Mouse (Mus musculus) limb, embryonic 11.5 days (tissue): ENCODE results near the gene Gins2. TPM values are rescaled to one million over a fixed set of nuclear protein-coding genes. Genes with fewer than 3 reads are reported as not detected.

ENCODE experiments used
- ATAC-seq: fragments of 200-750 bp; cut with Nextera tagmentation; 2 replicates; pipeline ENCODE4 v1.8.0; 2017; ENCODE audit warnings: low read depth; ENCODE audit not compliant: insufficient number of reproducible peaks, low FRiP score, low TSS enrichment
- DNase-seq: peaks from one replicate; pipeline ENCODE4 v3.0.0-alpha.2; 2015; ENCODE audit warnings: low spot score
- H3K27ac ChIP-seq: fragments of 300-500 bp; sonication (generic); replicated peaks from 2 replicates; pipeline ENCODE4 v1.5.1; 2014; ENCODE audit warnings: low read depth, mild to moderate bottlenecking, low read length
- H3K27me3 ChIP-seq: fragments of 300-500 bp; sonication (generic); 2 replicates; pipeline ENCODE4 v1.6.1; 2014; ENCODE audit warnings: mild to moderate bottlenecking, low read length, mixed read lengths; ENCODE audit not compliant: control insufficient read depth, insufficient read depth
- H3K36me3 ChIP-seq: fragments of 300-500 bp; sonication (generic); 2 replicates; pipeline ENCODE4 v1.6.1; 2014; ENCODE audit warnings: mild to moderate bottlenecking, low read length, moderate library complexity, mixed read lengths; ENCODE audit not compliant: control insufficient read depth, insufficient read depth
- H3K4me1 ChIP-seq: fragments of 300-500 bp; sonication (generic); 2 replicates; pipeline ENCODE4 v1.6.1; 2014; ENCODE audit warnings: low read length, mixed read lengths; ENCODE audit not compliant: control insufficient read depth, insufficient read depth
- H3K4me2 ChIP-seq: fragments of 300-500 bp; sonication (generic); 2 replicates; pipeline ENCODE4 v1.6.1; 2014; ENCODE audit warnings: low read depth, mild to moderate bottlenecking, moderate library complexity; ENCODE audit not compliant: severe bottlenecking
- H3K4me3 ChIP-seq: fragments of 300-500 bp; sonication (generic); 2 replicates; pipeline ENCODE4 v1.5.1; 2014; ENCODE audit warnings: low read depth, low read length
- H3K9ac ChIP-seq: fragments of 300-500 bp; sonication (generic); 2 replicates; pipeline ENCODE4 v1.6.1; 2014; ENCODE audit warnings: mild to moderate bottlenecking, low read length
- H3K9me3 ChIP-seq: fragments of 300-500 bp; sonication (generic); 2 replicates; pipeline ENCODE4 v1.6.1; 2016; ENCODE audit warnings: low read length; ENCODE audit not compliant: control insufficient read depth
- WGBS: fragments of 180-500 bp; shearing (Covaris S2); extraction: QIAGEN DNeasy Blood & Tissue Kit; methylation state at CpG from one replicate; pipeline ENCODE4 v1.1.7; 2014; 5-methylcytosine and 5-hydroxymethylcytosine counted together
- polyA plus RNA-seq: library from polyadenylated mRNA; unstranded; fragments of >200 nt; fragmentation: Nextera tagmentation; extraction: Ambion mirVana; gene quantifications from 2 replicates; pipeline ENCODE4 v1.2.1, GENCODE M21; 2014

Gins2 gene
- polyA plus RNA-seq, 1 experiment from 2014 or later, result 132 TPM

DNA sequence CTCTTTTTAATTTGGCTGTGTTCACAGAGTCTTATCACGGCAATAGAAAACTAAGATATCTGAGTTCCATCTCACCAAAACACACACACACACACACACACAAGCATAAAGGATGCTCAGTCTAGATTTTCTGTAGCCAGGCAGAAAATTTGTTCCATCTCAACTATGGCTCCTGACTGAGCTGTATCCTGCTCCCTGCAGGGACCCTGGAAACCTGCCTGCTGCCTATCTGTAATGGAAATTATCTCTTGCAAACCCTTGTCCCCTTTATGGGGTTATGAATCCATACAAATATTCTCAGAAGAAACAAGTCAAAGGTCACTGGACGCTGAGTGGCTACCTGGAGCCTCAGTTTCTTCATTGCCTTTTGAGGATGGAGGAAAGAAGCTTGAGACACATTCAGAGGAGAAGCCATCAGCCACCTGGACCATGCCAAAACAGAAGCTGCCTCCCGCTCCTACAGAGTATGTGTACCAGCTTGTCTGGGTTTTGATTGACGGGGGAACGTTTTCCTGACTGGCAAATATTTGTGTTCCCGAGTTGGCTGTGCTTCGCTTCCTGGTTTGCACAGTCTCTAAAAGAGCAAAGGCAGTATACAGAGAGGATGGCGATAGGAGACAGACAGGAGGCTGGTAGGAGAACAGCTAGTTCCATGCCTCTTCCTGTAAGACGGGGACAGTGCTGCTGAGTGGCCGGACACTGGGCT is 2.6 kb upstream of the Gins2 start:
- ATAC-seq (no peak), DNase-seq (no peak)
- Histone ChIP-seq H3K36me3 (no peaks in the 10 kb centered on the region), H3K27me3 (no peaks in the 10 kb centered on the region), H3K27ac (no peak overlapping the region), H3K9me3 (no peaks in the 10 kb centered on the region), H3K4me2 (no peak overlapping the region), H3K4me3 (no peak overlapping the region), H3K4me1 (peaks cover 4% of the 10 kb centered on the region; the same call in 1 of the 2 replicates), H3K9ac (no peak overlapping the region)
- 82% methylated on average over 10 of the region's 10 CpGs for WGBS

DNA sequence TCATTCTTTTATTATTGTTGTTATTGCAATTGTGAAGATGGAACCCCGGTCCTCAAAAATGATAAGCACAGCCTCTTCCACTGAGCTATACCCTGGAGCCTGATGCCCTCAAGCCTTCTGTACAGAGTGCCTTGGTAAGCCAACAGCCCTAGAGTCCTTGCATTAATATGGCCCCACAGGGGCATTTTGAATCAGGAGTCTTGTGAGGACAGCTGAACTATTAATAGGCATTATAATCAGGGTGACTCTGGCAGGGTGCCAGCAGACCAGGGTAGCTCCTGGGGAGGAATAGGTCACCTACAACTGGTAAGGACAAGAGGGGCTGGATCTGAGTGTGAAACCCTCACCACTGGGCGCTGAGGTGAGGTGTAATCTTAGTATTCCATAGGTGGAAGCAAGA is 817 bp upstream of the Gins2 start:
- WGBS, result 64% methylated on average over 2 of the region's 2 CpGs
- H3K36me3 ChIP-seq, result no peaks in the 10 kb centered on the region
- no peak for ATAC-seq
- no peak for DNase-seq
- peak overlapping the region; percentile 38 for H3K4me3 ChIP-seq
- H3K4me1 ChIP-seq, result peaks cover 4% of the 10 kb centered on the region; the same call in 1 of the 2 replicates
- H3K27ac ChIP-seq, result no peak overlapping the region
- peak overlapping the region; percentile 49 for H3K4me2 ChIP-seq
- no peaks in the 10 kb centered on the region for H3K9me3 ChIP-seq
- H3K9ac ChIP-seq, result no peak overlapping the region; the same call in 1 of the 2 replicates
- H3K27me3 ChIP-seq, result no peaks in the 10 kb centered on the region

DNA sequence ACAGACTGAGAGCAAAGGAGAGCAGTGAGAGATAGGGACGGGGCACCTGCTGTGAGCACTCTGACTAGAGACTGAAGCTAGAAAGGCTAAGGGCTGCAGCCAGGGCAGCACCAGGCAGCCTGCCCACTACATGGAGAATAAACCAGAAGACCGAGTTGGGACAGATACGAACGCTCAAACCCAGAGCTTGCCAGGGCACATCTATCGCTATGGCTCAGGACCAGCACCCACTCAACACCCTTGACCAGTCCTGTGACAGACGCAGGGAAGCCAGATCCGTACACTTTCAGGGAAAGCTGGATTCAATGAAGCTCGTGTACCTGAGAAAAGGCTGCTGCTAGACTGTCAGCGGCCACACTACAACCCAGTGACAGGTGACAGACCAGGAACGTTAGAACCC is 3.6 kb downstream of the Gins2 start:
- Histone ChIP-seq H3K9ac (no peak overlapping the region), H3K36me3 (peaks cover 7% of the 10 kb centered on the region), H3K27ac (no peak overlapping the region), H3K9me3 (no peaks in the 10 kb centered on the region), H3K4me3 (no peak overlapping the region), H3K4me1 (peaks cover 4% of the 10 kb centered on the region; the same call in 1 of the 2 replicates), H3K4me2 (no peak overlapping the region), H3K27me3 (no peaks in the 10 kb centered on the region)
- 90% methylated on average over 10 of the region's 10 CpGs for WGBS
- DNase-seq (no peak), ATAC-seq (no peak)

DNA sequence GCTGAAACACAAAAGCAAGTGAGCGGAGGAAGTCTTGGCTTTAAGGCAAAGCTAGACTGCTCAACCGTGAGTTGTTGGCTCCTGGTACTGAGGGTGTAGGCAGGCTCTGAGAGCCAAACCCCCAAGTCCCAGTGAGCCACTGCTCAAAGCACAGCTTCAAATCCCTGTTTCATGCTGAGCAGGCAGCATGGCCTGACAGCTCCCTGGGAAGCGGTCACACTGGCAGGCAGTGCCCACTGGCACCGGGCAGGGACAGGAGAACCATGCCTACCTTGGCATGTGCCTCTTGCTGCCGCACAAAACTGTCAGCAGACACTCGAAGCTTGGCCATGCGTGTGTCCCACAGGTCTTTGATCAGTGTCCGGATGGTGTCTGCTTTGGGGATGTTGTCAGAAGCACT is 7.3 kb downstream of the Gins2 start:
- Histone ChIP-seq H3K36me3 (peaks cover 34% of the 10 kb centered on the region), H3K27ac (no peak overlapping the region), H3K4me2 (no peak overlapping the region), H3K4me1 (no peaks in the 10 kb centered on the region), H3K9ac (no peak overlapping the region), H3K27me3 (no peaks in the 10 kb centered on the region), H3K4me3 (no peak overlapping the region), H3K9me3 (no peaks in the 10 kb centered on the region)
- no peak for ATAC-seq
- no peak for DNase-seq
- 92% methylated on average over 8 of the region's 8 CpGs for WGBS

DNA sequence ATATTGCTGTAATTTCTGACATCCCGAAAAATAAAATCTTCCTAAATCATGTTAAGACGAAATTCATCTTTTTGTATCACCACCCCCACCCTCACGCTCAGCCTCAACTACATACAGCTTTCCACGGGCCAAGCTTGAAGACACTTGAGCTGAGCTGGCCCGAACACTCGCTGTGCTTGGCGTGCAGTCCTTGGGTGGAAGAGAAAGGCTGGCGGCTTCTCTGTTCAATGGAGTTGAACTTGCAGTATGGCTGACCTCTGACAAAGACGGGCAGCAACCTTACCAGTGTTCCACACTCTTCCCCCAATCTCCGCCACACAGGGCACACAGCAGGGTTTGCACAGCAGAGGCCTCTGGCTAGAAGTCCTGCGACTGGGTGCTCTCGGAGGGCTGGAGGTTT is 7.8 kb downstream of the Gins2 start:
- H3K27ac ChIP-seq, result no peak overlapping the region
- no peaks in the 10 kb centered on the region for H3K27me3 ChIP-seq
- no peak overlapping the region for H3K4me3 ChIP-seq
- no peak overlapping the region for H3K9ac ChIP-seq
- H3K9me3 ChIP-seq, result no peaks in the 10 kb centered on the region
- H3K36me3 ChIP-seq, result peaks cover 34% of the 10 kb centered on the region
- H3K4me2 ChIP-seq, result no peak overlapping the region
- WGBS, result 93% methylated on average over 12 of the region's 12 CpGs
- DNase-seq (no peak), ATAC-seq (no peak)
- H3K4me1 ChIP-seq, result no peaks in the 10 kb centered on the region

DNA sequence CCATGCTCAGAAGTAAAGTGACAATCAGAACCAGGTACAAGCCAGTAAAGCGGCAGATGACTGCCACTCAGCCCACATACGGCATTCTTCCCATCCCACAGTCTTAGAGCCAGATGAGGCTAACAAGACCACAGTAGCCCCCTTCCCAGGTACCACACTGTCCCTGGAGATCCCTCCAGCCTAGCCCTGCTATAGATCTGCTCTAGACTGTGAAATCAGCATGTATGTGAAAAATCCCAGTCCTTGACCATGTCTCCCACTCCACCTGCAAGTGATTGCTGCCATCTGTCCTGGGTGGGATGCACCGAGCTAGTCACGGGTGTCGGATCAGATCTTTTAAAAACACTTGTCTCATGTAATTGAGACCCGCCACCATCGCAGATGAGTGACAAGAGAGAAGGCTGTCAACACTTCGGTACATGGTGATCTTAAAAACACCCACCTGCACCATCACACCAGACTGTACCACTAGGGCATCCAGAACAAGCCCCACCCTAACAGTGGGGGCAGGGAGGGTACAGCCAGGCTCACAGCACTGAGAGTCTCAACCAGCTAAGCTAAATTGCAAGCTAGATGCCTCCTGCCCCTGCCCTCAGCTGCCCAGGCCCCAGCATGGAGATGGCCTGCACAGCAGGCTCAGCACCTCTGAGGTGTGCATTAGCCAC is 8.6 kb downstream of the Gins2 start:
- no peak overlapping the region for H3K4me3 ChIP-seq
- 91% methylated on average over 8 of the region's 8 CpGs for WGBS
- peaks cover 34% of the 10 kb centered on the region for H3K36me3 ChIP-seq
- H3K4me2 ChIP-seq, result no peak overlapping the region
- no peak for ATAC-seq
- H3K27ac ChIP-seq, result no peak overlapping the region
- no peaks in the 10 kb centered on the region for H3K27me3 ChIP-seq
- no peaks in the 10 kb centered on the region for H3K9me3 ChIP-seq
- DNase-seq, result no peak
- H3K4me1 ChIP-seq, result peaks cover 7% of the 10 kb centered on the region; the same call in 1 of the 2 replicates
- no peak overlapping the region for H3K9ac ChIP-seq

DNA sequence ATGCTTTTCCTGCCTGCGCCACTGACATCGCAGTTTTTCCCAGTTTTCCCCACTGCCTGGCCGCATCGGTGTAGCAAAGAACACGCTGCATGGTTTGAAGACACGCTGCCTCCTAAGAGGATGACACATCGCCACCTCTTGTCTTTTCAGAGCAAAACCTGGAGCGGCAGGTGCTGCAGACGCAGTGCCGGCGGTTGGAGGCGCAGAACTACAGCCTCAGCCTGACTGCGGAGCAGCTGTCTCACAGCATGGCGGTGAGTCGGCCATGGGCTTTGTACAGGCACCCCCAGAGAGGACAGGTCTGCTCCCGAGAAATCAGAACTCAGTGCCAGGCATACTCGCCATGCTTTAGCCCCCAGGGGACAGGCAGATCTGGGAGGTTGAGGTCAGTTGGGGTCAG is 11.3 kb downstream of the Gins2 start:
- no peak overlapping the region for H3K4me2 ChIP-seq
- no peak overlapping the region for H3K27ac ChIP-seq
- H3K36me3 ChIP-seq, result peaks cover 47% of the 10 kb centered on the region
- ATAC-seq (no peak), DNase-seq (no peak)
- no peaks in the 10 kb centered on the region for H3K27me3 ChIP-seq
- no peaks in the 10 kb centered on the region for H3K9me3 ChIP-seq
- WGBS, result 95% methylated on average over 17 of the region's 17 CpGs
- no peak overlapping the region for H3K9ac ChIP-seq
- H3K4me1 ChIP-seq, result peaks cover 7% of the 10 kb centered on the region; the same call in 1 of the 2 replicates
- no peak overlapping the region for H3K4me3 ChIP-seq

DNA sequence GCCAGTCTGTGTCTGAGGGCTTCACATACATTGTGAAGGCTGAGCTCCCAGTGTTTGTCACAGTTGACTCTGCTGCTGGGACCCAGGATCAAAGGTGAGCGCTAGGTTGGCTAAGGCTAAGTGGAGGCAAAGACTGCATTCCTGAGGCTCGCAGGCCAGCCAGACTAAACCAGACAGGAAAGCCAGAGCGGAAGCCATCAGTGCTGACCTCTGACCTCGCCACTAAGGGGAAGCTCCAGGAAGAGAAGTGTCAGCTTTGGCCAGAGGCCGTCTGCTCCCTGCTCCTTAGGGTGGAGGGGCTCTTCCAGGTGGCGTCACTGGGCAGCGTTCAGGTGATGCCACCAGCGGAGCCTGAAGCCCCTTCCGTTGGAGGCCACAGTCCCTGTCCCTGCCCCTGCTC is 13.3 kb downstream of the Gins2 start:
- H3K4me1 ChIP-seq, result peaks cover 7% of the 10 kb centered on the region; the same call in 1 of the 2 replicates
- H3K9ac ChIP-seq, result no peak overlapping the region
- DNase-seq (no peak), ATAC-seq (no peak)
- H3K4me2 ChIP-seq, result no peak overlapping the region
- H3K27ac ChIP-seq, result no peak overlapping the region
- WGBS, result 43% methylated on average over 9 of the region's 9 CpGs
- no peaks in the 10 kb centered on the region for H3K27me3 ChIP-seq
- H3K9me3 ChIP-seq, result no peaks in the 10 kb centered on the region
- peaks cover 59% of the 10 kb centered on the region for H3K36me3 ChIP-seq
- H3K4me3 ChIP-seq, result no peak overlapping the region
